Mouse (Mus musculus) monocyte, adult 59 days (primary cell): ENCODE measurements around the gene Cyp11a1. TPM values are rescaled to one million over a fixed set of nuclear protein-coding genes. Genes with fewer than 3 reads are reported as not detected.

ENCODE experiments used
- total RNA-seq, 2 experiments: library from RNA; stranded (reverse); gene quantifications; one replicate each; pipeline ENCODE4 v1.2.4; 2023

The Cyp11a1 gene
- not detected for total RNA-seq

DNA sequence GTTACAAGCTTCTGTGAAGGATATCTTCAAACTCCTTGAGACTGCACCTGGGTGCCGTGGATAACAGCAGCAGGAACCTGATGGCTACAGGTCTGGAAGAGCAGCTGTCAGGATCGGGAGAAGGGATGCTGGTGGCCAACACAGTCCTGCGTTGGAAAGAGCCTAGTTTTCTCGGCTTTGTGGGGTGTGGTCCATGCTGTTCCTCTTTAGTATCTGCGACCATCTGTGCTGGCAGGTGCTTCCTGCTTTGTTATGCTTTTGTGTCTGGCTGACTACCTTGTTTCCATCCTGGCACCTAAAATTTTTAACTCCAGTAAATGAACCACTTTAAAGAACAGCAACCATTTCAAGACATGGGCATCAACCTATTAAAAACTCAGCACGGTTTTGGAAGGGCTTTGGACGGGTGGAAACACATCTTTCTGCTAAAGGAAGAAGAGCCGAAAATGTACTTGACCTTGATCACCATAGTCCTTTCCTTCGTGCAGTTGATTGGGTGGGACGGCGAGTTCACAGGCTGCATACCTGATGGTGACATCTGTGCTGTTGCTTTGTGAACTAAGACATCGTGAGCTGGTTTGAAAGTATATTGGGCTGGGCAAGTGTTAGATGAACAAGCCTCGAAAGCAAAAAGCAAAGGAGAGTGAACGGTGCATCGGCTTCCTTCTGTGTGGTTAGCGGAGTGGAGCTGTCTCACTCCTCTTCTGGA lies at the start of gene Cyp11a1:
Cyp11a1 (plus strand) TSS at position 659 of the 709 bp plus-strand sequence.

GRCm38 (mm10) chr9:58063531-58063930 lies 57.3 kb downstream of the Cyp11a1 start, which contains the start of gene Stra6:
Gene Stra6, plus strand, starts transcription at chr9:58063788.

Other genes starting within 250 kb of the Cyp11a1 start
- gene Clk3, start 240.6 kb upstream of the Cyp11a1 start, total RNA-seq = 100 to 1,000 TPM; 227 to 232 TPM
- 10 to 100 TPM; 17.9 to 19.7 TPM for gene Arid3b, start 169.6 kb upstream of the Cyp11a1 start, total RNA-seq
- 10 to 100 TPM; 68.9 to 77.2 TPM for gene Ubl7, start 95.4 kb upstream of the Cyp11a1 start, total RNA-seq
- gene Sema7a, start 66.3 kb upstream of the Cyp11a1 start, total RNA-seq = 1 to 10 TPM in 1 of 2 experiments, under 1 TPM in 1; 0.88 to 1.4 TPM
- gene Stra6, start 57.4 kb downstream of the Cyp11a1 start, total RNA-seq = not detected
- gene Ccdc33, start 112.4 kb downstream of the Cyp11a1 start, total RNA-seq = not detected
- gene Islr, start 197.9 kb downstream of the Cyp11a1 start, total RNA-seq = not detected
- gene Islr2, start 197.9 kb downstream of the Cyp11a1 start, total RNA-seq = not detected
- 10 to 100 TPM; 34.5 to 38.3 TPM for gene Pml, start 243.4 kb downstream of the Cyp11a1 start, total RNA-seq
- gene Stoml1, start 246.8 kb downstream of the Cyp11a1 start, total RNA-seq = 10 to 100 TPM; 15.7 to 20.9 TPM